Mouse (Mus musculus) liver, postnatal 0 days (tissue): ENCODE data around the gene Synj1.

Source experiments
- CTCF ChIP-seq: sonication (generic); IDR thresholded peaks from 2 replicates; pipeline ENCODE4 v1.5.1; 2016; ENCODE audit warnings: antibody characterized with exemption, low read depth
- EP300 ChIP-seq: IDR thresholded peaks from 2 replicates; pipeline ENCODE4 v1.6.1; 2016; ENCODE audit warnings: antibody characterized with exemption, low read depth, mild to moderate bottlenecking

DNA sequence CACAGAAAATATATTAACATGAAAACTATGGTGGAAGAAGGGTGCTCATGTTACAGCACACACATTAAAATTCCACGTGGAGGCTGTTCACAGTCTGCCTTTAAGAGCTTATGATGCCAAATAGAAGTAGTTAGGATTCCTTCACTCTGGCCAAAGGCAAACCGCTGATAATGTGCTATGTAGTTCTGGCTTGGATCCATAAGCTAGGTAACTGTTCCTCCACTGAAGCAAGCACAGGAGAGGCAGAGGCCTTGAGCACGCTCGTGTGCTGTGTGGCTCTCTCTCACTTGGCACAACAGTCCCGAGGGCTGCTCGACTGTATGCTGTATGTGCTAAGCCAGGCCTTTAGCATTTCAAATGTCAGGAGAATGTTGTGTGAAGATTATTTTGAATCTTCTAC is 55.6 kb downstream of the Synj1 start:
- TF ChIP-seq CTCF (no peak), EP300 (no peak)
